Mouse (Mus musculus): ENCODE measurements at regions not wholly inside any gene's neighbourhood (a gene's known extent, or its start where the extent isn't known, plus 50 kb on each side); places are given as distances from the start of the nearest gene placed in this dataset.

GRCm38 (mm10) chrX:21293666-21294065 is 118.2 kb upstream of the Gm21876 start:
- H3K4me3 ChIP-seq, result no peak overlapping the region
- no peaks in the 10 kb centered on the region for H3K36me3 ChIP-seq (ENCODE audit: control insufficient read depth, insufficient read depth)
- no peak for TF ChIP-seq E2F4 (IDR thresholded peaks at IDR 0.05; ENCODE audit: insufficient read depth)
- no peak for TF ChIP-seq SRF (IDR thresholded peaks at IDR 0.05; ENCODE audit: control insufficient read depth, insufficient read length, low read depth)
- no peak overlapping the region for H3ac ChIP-seq (ENCODE audit: control insufficient read depth, insufficient read length)
- no peak overlapping the region for H3K4me2 ChIP-seq (ENCODE audit: low read depth)
- no peaks in the 10 kb centered on the region for H3K79me2 ChIP-seq (ENCODE audit: control insufficient read depth, insufficient read depth)
- no peaks in the 10 kb centered on the region for H3K27me3 ChIP-seq (ENCODE audit: control insufficient read depth, insufficient read depth, insufficient read length)

- TF ChIP-seq POLR2A (IDR thresholded peaks at IDR 0.05; ENCODE audit: insufficient read length, low read depth) (no peak), MAX (IDR thresholded peaks at IDR 0.05; ENCODE audit: low read depth) (no peak), POLR2AphosphoS2 (IDR thresholded peaks at IDR 0.05; ENCODE audit: insufficient read length, low read depth) (no peak), SRF (IDR thresholded peaks at IDR 0.05; ENCODE audit: control insufficient read depth, insufficient read length, low read depth) (no peak), TCF3 (IDR thresholded peaks at IDR 0.05; ENCODE audit: insufficient read length, low read depth) (no peak), MYOD1 (IDR thresholded peaks at IDR 0.05; ENCODE audit: control insufficient read depth in 1 of 3, insufficient read length in 2 of 3, low read depth in 2 of 3) (no peak), USF1 (IDR thresholded peaks at IDR 0.05; ENCODE audit: low read depth) (no peak)
Observed at GRCm38 (mm10) chrX:21295460-21295859, 120.0 kb upstream of the Gm21876 start.

GRCm38 (mm10) chrX:21297349-21297748 is 121.9 kb upstream of the Gm21876 start:
- H3K79me2 ChIP-seq (ENCODE audit: control insufficient read depth, insufficient read depth), result no peaks in the 10 kb centered on the region
- no peaks in the 10 kb centered on the region for H3K36me3 ChIP-seq (ENCODE audit: control insufficient read depth, insufficient read depth)
- no peak for TF ChIP-seq TCF3 (IDR thresholded peaks at IDR 0.05; ENCODE audit: insufficient read length, low read depth)
- TF ChIP-seq USF1 (IDR thresholded peaks at IDR 0.05; ENCODE audit: low read depth), result no peak
- TF ChIP-seq POLR2AphosphoS2 (IDR thresholded peaks at IDR 0.05; ENCODE audit: insufficient read length, low read depth), result no peak
- no peak for TF ChIP-seq MYOD1 (IDR thresholded peaks at IDR 0.05; ENCODE audit: control insufficient read depth in 1 of 3, insufficient read length in 2 of 3, low read depth in 2 of 3)
- TF ChIP-seq MAX (IDR thresholded peaks at IDR 0.05; ENCODE audit: low read depth), result no peak
- TF ChIP-seq MYOG (IDR thresholded peaks at IDR 0.05; ENCODE audit: control insufficient read depth in 1 of 3, insufficient read depth in 1 of 3, insufficient read length in 2 of 3, low read depth in 2 of 3), result no peak
- no peak for TF ChIP-seq E2F4 (IDR thresholded peaks at IDR 0.05; ENCODE audit: insufficient read depth)
- no peak for TF ChIP-seq POLR2A (IDR thresholded peaks at IDR 0.05; ENCODE audit: insufficient read length, low read depth)
- TF ChIP-seq CEBPB (IDR thresholded peaks at IDR 0.05; ENCODE audit: insufficient read depth, poor library complexity, severe bottlenecking), result no peak
- no peak for TF ChIP-seq TCF12 (IDR thresholded peaks at IDR 0.05; ENCODE audit: insufficient read depth, poor library complexity, severe bottlenecking)
- TF ChIP-seq REST (IDR thresholded peaks at IDR 0.05; ENCODE audit: insufficient read depth, insufficient read length), result no peak
- no peak for TF ChIP-seq SRF (IDR thresholded peaks at IDR 0.05; ENCODE audit: control insufficient read depth, insufficient read length, low read depth)
- no peak overlapping the region for H3ac ChIP-seq (ENCODE audit: control insufficient read depth, insufficient read length)
- no peaks in the 10 kb centered on the region for H3K27me3 ChIP-seq (ENCODE audit: control insufficient read depth, insufficient read depth, insufficient read length)
- H3K4me3 ChIP-seq, result no peak overlapping the region
- no peak overlapping the region for H3K4me2 ChIP-seq (ENCODE audit: low read depth)

More at GRCm38 (mm10) chrX:21295460-21295859, 120.0 kb upstream of the Gm21876 start:
- no peaks in the 10 kb centered on the region for H3K36me3 ChIP-seq (ENCODE audit: control insufficient read depth, insufficient read depth)
- no peaks in the 10 kb centered on the region for H3K27me3 ChIP-seq (ENCODE audit: control insufficient read depth, insufficient read depth, insufficient read length)
- no peaks in the 10 kb centered on the region for H3K79me2 ChIP-seq (ENCODE audit: control insufficient read depth, insufficient read depth)
- no peak overlapping the region for H3K4me3 ChIP-seq
- H3K4me2 ChIP-seq (ENCODE audit: low read depth), result no peak overlapping the region
- H3ac ChIP-seq (ENCODE audit: control insufficient read depth, insufficient read length), result no peak overlapping the region

GRCm38 (mm10) chrX:21334499-21335032 is 149.8 kb upstream of the Agtr2 start:
- TF ChIP-seq POLR2AphosphoS2 (IDR thresholded peaks at IDR 0.05; ENCODE audit: insufficient read length, low read depth) (no peak), SRF (IDR thresholded peaks at IDR 0.05; ENCODE audit: control insufficient read depth, insufficient read length, low read depth) (no peak), REST (IDR thresholded peaks at IDR 0.05; ENCODE audit: insufficient read depth, insufficient read length) (no peak), E2F4 (IDR thresholded peaks at IDR 0.05; ENCODE audit: insufficient read depth) (no peak)
- no peak overlapping the region for H3ac ChIP-seq (ENCODE audit: control insufficient read depth, insufficient read length)
- H3K4me2 ChIP-seq (ENCODE audit: low read depth), result no peak overlapping the region
- H3K27me3 ChIP-seq (ENCODE audit: control insufficient read depth, insufficient read depth, insufficient read length), result no peaks in the 10 kb centered on the region
- no peaks in the 10 kb centered on the region for H3K79me2 ChIP-seq (ENCODE audit: control insufficient read depth, insufficient read depth)
- no peaks in the 10 kb centered on the region for H3K36me3 ChIP-seq (ENCODE audit: control insufficient read depth, insufficient read depth)
- no peak overlapping the region for H3K4me3 ChIP-seq

- H3K36me3 ChIP-seq (ENCODE audit: control insufficient read depth, insufficient read depth), result no peaks in the 10 kb centered on the region
- no peaks in the 10 kb centered on the region for H3K27me3 ChIP-seq (ENCODE audit: control insufficient read depth, insufficient read depth, insufficient read length)
- H3K4me3 ChIP-seq, result no peak overlapping the region
- H3K79me2 ChIP-seq (ENCODE audit: control insufficient read depth, insufficient read depth), result no peaks in the 10 kb centered on the region
- no peak overlapping the region for H3ac ChIP-seq (ENCODE audit: control insufficient read depth, insufficient read length)
- no peak for TF ChIP-seq REST (IDR thresholded peaks at IDR 0.05; ENCODE audit: insufficient read depth, insufficient read length)
- no peak for TF ChIP-seq MYOG (IDR thresholded peaks at IDR 0.05; ENCODE audit: control insufficient read depth in 1 of 3, insufficient read depth in 1 of 3, insufficient read length in 2 of 3, low read depth in 2 of 3)
- TF ChIP-seq E2F4 (IDR thresholded peaks at IDR 0.05; ENCODE audit: insufficient read depth), result no peak
- TF ChIP-seq SRF (IDR thresholded peaks at IDR 0.05; ENCODE audit: control insufficient read depth, insufficient read length, low read depth), result no peak
- no peak for TF ChIP-seq MAX (IDR thresholded peaks at IDR 0.05; ENCODE audit: low read depth)
- TF ChIP-seq POLR2AphosphoS2 (IDR thresholded peaks at IDR 0.05; ENCODE audit: insufficient read length, low read depth), result no peak
- TF ChIP-seq POLR2A (IDR thresholded peaks at IDR 0.05; ENCODE audit: insufficient read length, low read depth), result no peak
- no peak for TF ChIP-seq TCF3 (IDR thresholded peaks at IDR 0.05; ENCODE audit: insufficient read length, low read depth)
- TF ChIP-seq CEBPB (IDR thresholded peaks at IDR 0.05; ENCODE audit: insufficient read depth, poor library complexity, severe bottlenecking), result no peak
- no peak for TF ChIP-seq TCF12 (IDR thresholded peaks at IDR 0.05; ENCODE audit: insufficient read depth, poor library complexity, severe bottlenecking)
- TF ChIP-seq USF1 (IDR thresholded peaks at IDR 0.05; ENCODE audit: low read depth), result no peak
- TF ChIP-seq MYOD1 (IDR thresholded peaks at IDR 0.05; ENCODE audit: control insufficient read depth in 1 of 3, insufficient read length in 2 of 3, low read depth in 2 of 3), result no peak
- no peak overlapping the region for H3K4me2 ChIP-seq (ENCODE audit: low read depth)
Observed at GRCm38 (mm10) chrX:21344397-21344796, 139.9 kb upstream of the Agtr2 start.

Measured in myocyte (in vitro differentiated cells).